Mouse (Mus musculus): Measurements from ENCODE around the gene Prn. TPM values are rescaled to one million over a fixed set of nuclear protein-coding genes. Genes with fewer than 3 reads are reported as not detected.

Gene Prn
- polyA plus RNA-seq, 1 experiment from 2014 or later: not detected

DNA sequence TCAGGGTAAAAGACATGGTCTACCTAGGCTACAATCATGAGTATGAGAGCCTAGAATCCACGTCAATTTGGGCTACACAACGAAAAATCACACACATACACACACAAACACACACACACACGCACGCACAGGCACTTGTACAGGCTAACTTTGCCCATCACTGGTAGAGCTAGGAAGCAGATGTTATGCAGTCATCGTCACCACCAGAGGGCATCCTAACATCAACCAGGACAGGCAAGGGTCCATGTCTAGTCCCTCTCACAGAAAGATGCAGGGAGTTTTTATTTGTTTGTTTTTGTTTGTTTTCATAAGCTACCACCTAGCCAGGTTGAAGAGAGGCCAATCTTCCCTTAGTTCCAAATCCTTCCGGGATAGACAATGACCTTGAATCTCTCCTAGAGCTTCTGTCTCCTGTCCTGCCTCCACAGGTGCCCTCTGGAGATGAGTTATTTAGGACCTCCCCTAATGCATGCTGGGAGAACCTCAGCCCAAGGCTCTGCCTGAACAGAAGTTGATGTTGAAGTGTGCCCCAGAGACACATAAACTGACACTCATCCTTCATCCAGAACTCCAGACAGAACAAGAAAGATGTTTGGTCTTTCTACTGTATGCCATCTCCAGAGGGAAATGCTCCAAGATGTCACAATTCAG, 72.9 kb downstream of the Prn start:
- Histone ChIP-seq H3K9ac (no peak overlapping the region), H3K4me1 (no peaks in the 10 kb centered on the region), H3K27ac (no peak overlapping the region), H3K9me3 (no peaks in the 10 kb centered on the region), H3K4me2 (no peak overlapping the region), H3K36me3 (no peaks in the 10 kb centered on the region), H3K4me3 (no peak overlapping the region), H3K27me3 (no peaks in the 10 kb centered on the region)
- 12% methylated on average over 6 of the region's 6 CpGs for WGBS
- no peak for ATAC-seq (ENCODE audit: borderline replicate concordance, extremely low read depth, low FRiP score, low TSS enrichment)

DNA sequence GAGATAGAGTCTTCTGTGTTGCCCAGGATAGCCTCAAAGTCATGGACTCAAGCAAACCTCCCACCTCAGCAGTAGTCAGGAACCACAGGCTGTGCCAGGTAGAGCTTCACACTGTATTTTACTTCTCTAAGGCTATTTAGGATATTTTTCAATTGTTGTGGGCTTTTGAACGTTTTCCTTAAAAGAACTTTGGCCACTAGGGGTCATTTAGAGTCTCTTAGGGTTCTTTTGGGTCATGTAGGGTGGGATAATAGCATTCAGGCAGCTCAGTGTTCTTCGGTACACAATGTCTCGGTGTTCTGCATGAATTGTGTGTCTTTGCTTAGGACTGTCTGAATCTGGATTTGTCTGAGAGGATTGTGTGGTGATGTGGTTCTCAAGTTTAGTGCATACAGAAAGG, 78.2 kb downstream of the Prn start:
- 48% methylated on average over 3 of the region's 3 CpGs for WGBS
- Histone ChIP-seq H3K4me1 (0 out of 2 replicates have a peak, but pooled peaks cover 7% of the 10 kb centered on the region), H3K36me3 (no peaks in the 10 kb centered on the region), H3K4me2 (no peak overlapping the region), H3K9me3 (no peaks in the 10 kb centered on the region), H3K27me3 (no peaks in the 10 kb centered on the region), H3K27ac (no peak overlapping the region), H3K4me3 (no peak overlapping the region), H3K9ac (no peak overlapping the region)
- no peak for ATAC-seq (ENCODE audit: borderline replicate concordance, extremely low read depth, low FRiP score, low TSS enrichment)

DNA sequence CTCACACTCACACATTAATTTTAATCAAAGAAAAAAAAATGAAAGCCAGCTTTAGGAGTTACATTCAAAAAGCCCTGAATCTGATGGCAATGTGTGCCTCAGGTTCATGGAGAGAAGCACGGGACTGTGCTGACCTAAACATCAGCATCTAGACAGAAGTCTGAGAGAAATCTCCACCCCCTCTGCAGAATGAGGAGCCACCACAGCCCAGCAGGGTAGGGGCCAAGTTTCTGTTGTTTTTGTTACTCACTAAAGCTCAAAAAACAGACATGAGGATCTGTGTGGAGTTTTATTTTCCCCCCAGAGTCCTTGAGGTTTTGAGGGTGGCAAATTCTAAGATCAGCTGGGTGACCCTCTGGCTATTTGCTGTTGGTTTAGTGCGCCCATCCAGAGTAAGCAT, 78.8 kb downstream of the Prn start:
- Histone ChIP-seq H3K27me3 (no peaks in the 10 kb centered on the region), H3K4me3 (no peak overlapping the region), H3K27ac (no peak overlapping the region), H3K36me3 (no peaks in the 10 kb centered on the region), H3K9me3 (no peaks in the 10 kb centered on the region), H3K4me2 (no peak overlapping the region), H3K4me1 (peaks cover 8% of the 10 kb centered on the region; the same call in 1 of the 2 replicates), H3K9ac (no peak overlapping the region)
- 57% methylated on average over 2 of the region's 2 CpGs for WGBS
- ATAC-seq (ENCODE audit: borderline replicate concordance, extremely low read depth, low FRiP score, low TSS enrichment): no peak

DNA sequence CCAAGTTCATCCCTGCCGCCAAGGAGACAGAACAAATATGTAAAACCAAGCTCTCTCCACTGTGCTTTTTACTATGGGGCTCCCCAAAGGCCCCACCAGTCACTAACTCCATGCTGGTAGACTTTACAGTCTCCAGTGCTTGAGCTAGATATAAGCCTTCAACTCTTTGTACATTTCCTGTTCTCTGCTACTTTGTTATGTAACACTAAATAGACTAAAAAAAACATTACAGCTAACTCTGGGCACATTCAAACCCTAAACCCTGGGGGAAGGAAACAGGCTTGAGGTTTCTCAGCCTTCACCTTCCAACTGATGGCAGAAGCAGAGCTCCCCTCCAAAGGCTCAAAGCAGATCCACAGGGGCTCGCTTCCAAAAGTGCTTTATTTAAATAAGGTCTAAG, 82.7 kb downstream of the Prn start:
- Histone ChIP-seq H3K4me2 (no peak overlapping the region), H3K36me3 (no peaks in the 10 kb centered on the region), H3K4me1 (peaks cover 17% of the 10 kb centered on the region; the same call in 1 of the 2 replicates), H3K27me3 (no peaks in the 10 kb centered on the region), H3K9ac (no peak overlapping the region), H3K4me3 (no peak overlapping the region), H3K9me3 (no peaks in the 10 kb centered on the region), H3K27ac (no peak overlapping the region)
- no peak for ATAC-seq (ENCODE audit: borderline replicate concordance, extremely low read depth, low FRiP score, low TSS enrichment)
- WGBS: 75% methylated on average over 2 of the region's 2 CpGs

DNA sequence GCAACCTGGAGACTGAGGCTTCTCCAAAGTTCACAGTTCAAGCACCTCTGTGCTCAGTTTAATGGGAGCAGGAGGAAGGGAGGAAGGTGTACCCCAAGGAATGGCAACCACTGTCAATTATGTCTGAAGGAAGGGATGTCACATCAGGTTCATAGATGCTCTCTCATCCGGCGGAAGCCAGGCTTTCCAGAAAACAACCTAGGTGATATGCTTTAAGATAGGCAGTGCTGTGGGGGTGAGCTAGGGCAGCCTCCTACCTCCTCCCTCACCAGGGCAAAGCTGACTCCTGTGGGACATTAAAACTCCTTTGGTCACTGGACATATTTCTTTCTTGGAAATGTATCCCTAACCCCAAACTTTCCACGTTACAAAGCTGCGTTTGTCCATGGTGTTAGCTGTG, 83.4 kb downstream of the Prn start:
- Histone ChIP-seq H3K9ac (no peak overlapping the region), H3K4me3 (no peak overlapping the region), H3K9me3 (no peaks in the 10 kb centered on the region), H3K27me3 (no peaks in the 10 kb centered on the region), H3K4me2 (no peak overlapping the region), H3K27ac (no peak overlapping the region), H3K4me1 (peaks cover 17% of the 10 kb centered on the region; the same call in 1 of the 2 replicates), H3K36me3 (no peaks in the 10 kb centered on the region)
- WGBS: 68% methylated on average over 4 of the region's 4 CpGs
- ATAC-seq (ENCODE audit: borderline replicate concordance, extremely low read depth, low FRiP score, low TSS enrichment): no peak

DNA sequence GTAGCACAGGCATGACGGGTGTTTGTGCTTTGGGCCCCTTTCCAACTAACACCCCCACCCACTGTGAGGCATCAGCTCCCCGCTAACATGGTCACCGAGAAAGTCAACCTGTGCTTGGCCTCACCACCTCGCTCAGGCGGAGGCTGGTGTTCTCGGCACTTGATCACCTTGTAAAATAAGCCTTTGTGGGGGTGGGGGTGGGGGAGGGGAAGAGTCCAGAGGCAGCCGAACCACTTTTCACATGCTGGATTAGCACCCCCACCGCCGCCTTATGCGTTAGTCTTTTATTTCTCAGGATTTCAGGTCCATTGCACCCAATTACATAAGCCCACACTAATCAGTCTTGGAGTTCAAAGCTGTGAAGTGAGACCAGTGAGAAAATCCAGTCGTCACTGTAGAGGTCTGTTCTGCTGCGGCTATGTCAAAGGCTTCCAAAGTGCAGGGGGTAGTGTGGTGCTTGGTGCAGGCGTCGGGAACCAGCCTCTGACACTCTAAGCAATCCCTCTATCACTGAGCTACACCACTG, 83.9 kb downstream of the Prn start:
- no peaks in the 10 kb centered on the region for H3K36me3 ChIP-seq
- H3K27ac ChIP-seq: no peak overlapping the region
- 31% methylated on average over 14 of the region's 14 CpGs for WGBS
- H3K4me3 ChIP-seq: no peak overlapping the region
- H3K4me2 ChIP-seq: no peak overlapping the region
- H3K4me1 ChIP-seq: peaks cover 17% of the 10 kb centered on the region; the same call in 1 of the 2 replicates
- no peak for ATAC-seq (ENCODE audit: borderline replicate concordance, extremely low read depth, low FRiP score, low TSS enrichment)
- H3K27me3 ChIP-seq: no peaks in the 10 kb centered on the region
- no peak overlapping the region for H3K9ac ChIP-seq
- H3K9me3 ChIP-seq: no peaks in the 10 kb centered on the region

DNA sequence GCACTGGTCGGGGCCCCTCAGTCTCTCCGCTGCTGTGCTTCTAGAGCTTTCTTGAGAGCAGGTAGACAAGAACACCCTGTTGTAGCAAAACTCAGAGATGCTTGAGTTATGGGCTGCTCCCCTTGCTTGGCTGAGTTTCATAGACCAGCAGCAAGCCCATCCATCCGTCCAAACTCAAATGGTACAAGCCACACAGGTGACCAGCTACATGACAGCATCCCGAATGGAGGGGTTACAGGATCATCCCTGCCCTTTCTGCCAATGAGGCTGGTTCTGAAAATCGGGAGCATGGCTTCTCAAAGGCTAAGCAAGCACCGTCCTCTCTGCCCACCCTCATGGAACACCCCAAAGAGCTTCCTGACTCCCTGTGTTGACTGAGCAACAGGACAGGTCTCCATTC, 85.2 kb downstream of the Prn start:
- Histone ChIP-seq H3K4me2 (no peak overlapping the region), H3K27ac (no peak overlapping the region), H3K4me3 (no peak overlapping the region), H3K4me1 (peaks cover 17% of the 10 kb centered on the region; the same call in 1 of the 2 replicates), H3K36me3 (no peaks in the 10 kb centered on the region), H3K27me3 (no peaks in the 10 kb centered on the region), H3K9me3 (no peaks in the 10 kb centered on the region), H3K9ac (no peak overlapping the region)
- no peak for ATAC-seq (ENCODE audit: borderline replicate concordance, extremely low read depth, low FRiP score, low TSS enrichment)
- WGBS: 88% methylated on average over 6 of the region's 6 CpGs

DNA sequence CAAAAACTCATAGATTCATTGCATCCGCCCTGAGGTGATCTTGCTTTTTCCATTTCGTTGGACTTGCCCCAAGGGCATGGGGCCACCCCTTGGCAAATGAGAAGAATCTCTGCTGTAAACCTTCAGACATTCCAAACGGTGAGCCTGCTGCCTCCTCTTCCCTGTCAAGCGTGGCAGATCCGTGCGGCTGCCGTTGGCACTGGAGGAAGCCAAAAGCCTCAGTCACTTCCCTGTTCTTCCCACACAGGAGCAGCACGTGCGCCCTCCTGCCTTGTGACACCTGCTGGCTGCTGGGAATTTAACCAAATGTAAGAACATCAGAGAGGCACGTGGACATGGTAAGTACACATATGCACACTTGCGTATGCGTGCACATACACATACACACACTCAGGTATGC, 86.0 kb downstream of the Prn start:
- H3K4me3 ChIP-seq: no peak overlapping the region
- 80% methylated on average over 12 of the region's 12 CpGs for WGBS
- H3K27me3 ChIP-seq: no peaks in the 10 kb centered on the region
- H3K27ac ChIP-seq: no peak overlapping the region
- no peak for ATAC-seq (ENCODE audit: borderline replicate concordance, extremely low read depth, low FRiP score, low TSS enrichment)
- no peaks in the 10 kb centered on the region for H3K9me3 ChIP-seq
- H3K4me1 ChIP-seq: peaks cover 17% of the 10 kb centered on the region; the same call in 1 of the 2 replicates
- H3K4me2 ChIP-seq: no peak overlapping the region
- H3K36me3 ChIP-seq: no peaks in the 10 kb centered on the region
- H3K9ac ChIP-seq: no peak overlapping the region

DNA sequence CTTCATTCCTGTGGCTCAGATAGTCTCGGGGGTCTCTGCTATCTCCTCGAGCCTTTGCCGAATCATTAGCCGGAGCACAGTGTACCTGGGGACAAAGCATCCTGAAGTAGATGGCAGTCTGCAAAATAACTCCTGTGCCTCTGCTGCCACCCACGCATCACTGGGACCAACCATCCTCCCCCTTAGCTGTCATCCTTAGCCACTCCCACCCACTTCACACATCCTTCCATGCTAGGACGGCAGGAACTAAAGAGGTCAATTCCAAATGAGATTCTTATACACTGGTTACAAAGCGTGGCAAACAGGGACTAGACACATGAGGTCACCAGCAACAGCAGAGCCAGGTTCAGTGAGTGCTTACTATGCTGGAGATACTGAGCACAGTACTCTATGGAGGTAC, 86.6 kb downstream of the Prn start:
- no peak overlapping the region for H3K27ac ChIP-seq
- no peak overlapping the region for H3K4me2 ChIP-seq
- H3K36me3 ChIP-seq: no peaks in the 10 kb centered on the region
- no peak for ATAC-seq (ENCODE audit: borderline replicate concordance, extremely low read depth, low FRiP score, low TSS enrichment)
- WGBS: 61% methylated on average over 7 of the region's 7 CpGs
- no peaks in the 10 kb centered on the region for H3K9me3 ChIP-seq
- peaks cover 17% of the 10 kb centered on the region; the same call in 1 of the 2 replicates for H3K4me1 ChIP-seq
- no peaks in the 10 kb centered on the region for H3K27me3 ChIP-seq
- H3K4me3 ChIP-seq: no peak overlapping the region
- no peak overlapping the region for H3K9ac ChIP-seq

DNA sequence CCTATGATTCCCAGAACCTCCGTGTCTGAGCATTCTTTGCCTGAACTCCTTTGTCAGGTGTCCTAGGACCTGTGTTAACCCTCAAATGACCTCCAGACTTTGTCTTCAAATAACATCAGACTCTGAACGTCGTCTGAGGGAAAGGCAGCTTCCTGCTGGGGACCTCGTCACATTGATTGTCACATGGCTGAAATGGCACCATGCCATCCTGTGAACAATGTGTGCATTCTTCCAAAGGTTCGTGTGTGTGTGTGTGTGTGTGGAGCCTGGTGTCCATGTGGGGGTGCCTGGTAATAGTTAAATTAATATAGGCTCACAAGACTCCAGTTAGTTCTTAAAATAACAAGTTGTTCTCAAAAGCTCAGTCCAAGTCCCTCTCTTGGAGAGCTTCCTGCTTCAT, 87.6 kb downstream of the Prn start:
- 33% methylated on average over 5 of the region's 5 CpGs for WGBS
- no peak for ATAC-seq (ENCODE audit: borderline replicate concordance, extremely low read depth, low FRiP score, low TSS enrichment)

DNA sequence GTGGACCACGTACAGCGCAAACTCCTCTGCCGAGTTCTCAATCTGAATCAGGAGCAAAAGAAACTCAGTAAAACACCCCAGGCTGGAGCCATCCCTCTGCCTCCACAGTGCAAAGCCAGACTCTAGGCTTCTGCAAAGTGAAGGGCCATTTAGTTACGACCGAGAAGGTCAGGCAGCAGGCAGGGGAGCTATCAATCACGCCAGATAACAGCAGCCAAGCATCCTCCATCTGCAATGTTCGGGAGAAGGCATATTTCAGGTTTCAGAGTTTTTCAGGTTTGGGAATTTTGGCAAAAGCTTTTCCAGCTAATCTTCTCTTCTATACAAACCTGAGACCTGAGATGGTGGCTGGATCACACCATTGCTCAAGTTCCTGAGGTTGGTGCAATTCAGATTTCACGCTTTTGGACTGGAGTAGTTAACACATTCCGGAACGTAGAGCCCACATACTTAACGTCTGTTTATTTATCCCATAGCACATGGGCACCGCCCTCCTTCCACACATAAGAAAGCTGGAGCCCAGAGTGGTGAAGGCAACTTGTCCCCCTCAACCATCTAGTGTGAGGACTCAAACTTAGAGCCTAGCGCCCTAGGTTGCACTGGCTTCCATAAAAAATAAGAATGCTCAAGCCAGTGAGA, 92.1 kb downstream of the Prn start:
- no peaks in the 10 kb centered on the region for H3K27me3 ChIP-seq
- WGBS: 42% methylated on average over 13 of the region's 13 CpGs
- no peak for ATAC-seq (ENCODE audit: borderline replicate concordance, extremely low read depth, low FRiP score, low TSS enrichment)
- H3K4me3 ChIP-seq: no peak overlapping the region
- H3K27ac ChIP-seq: 0 out of 2 replicates have a peak overlapping the region, but pooled peaks have one; percentile 42
- no peak overlapping the region for H3K9ac ChIP-seq
- no peaks in the 10 kb centered on the region for H3K36me3 ChIP-seq
- peaks cover 42% of the 10 kb centered on the region for H3K4me1 ChIP-seq
- H3K4me2 ChIP-seq: no peak overlapping the region
- H3K9me3 ChIP-seq: no peaks in the 10 kb centered on the region

More for the DNA sequence above, 87.6 kb downstream of the Prn start:
- no peak overlapping the region for H3K9ac ChIP-seq
- H3K36me3 ChIP-seq: no peaks in the 10 kb centered on the region
- peaks cover 22% of the 10 kb centered on the region for H3K4me1 ChIP-seq
- H3K4me3 ChIP-seq: no peak overlapping the region
- no peaks in the 10 kb centered on the region for H3K27me3 ChIP-seq
- no peak overlapping the region for H3K27ac ChIP-seq
- no peak overlapping the region for H3K4me2 ChIP-seq
- no peaks in the 10 kb centered on the region for H3K9me3 ChIP-seq

DNA sequence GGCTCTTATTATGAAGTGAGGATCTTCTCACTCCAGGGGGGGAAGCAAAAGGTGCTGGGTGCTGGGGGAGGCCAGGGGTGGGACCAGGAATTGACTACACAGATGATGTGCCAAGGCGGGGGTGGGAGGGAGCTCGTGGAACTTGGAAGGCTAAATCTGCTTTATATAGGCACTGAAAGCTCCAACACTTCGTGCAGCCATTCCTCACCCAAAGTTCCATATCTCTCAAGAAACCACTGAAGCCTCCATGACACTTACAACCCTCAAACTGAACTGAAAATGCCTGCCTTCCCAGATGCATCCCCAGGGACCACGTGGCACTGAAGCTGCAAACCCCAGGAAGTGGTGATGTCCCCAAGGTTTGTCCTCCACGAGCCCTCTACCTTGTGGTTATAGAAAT, 94.2 kb downstream of the Prn start:
- no peak overlapping the region for H3K4me3 ChIP-seq
- WGBS: 48% methylated on average over 5 of the region's 5 CpGs
- no peak for ATAC-seq (ENCODE audit: borderline replicate concordance, extremely low read depth, low FRiP score, low TSS enrichment)
- H3K4me2 ChIP-seq: no peak overlapping the region
- H3K27me3 ChIP-seq: no peaks in the 10 kb centered on the region
- no peak overlapping the region for H3K9ac ChIP-seq
- H3K36me3 ChIP-seq: no peaks in the 10 kb centered on the region
- 0 out of 2 replicates have a peak overlapping the region, but pooled peaks have one; percentile 84 for H3K27ac ChIP-seq
- no peaks in the 10 kb centered on the region for H3K9me3 ChIP-seq
- peaks cover 46% of the 10 kb centered on the region for H3K4me1 ChIP-seq

Data from lung, embryonic 15.5 days (tissue).